Mouse (Mus musculus) spleen, adult 2 months (tissue): Measurements from ENCODE around the gene Adgrf3.

Source experiments
- CTCF ChIP-seq: fragments of 200-500 bp; IDR thresholded peaks from 2 replicates; pipeline ENCODE4 v1.5.1; 2011; ENCODE audit warnings: mild to moderate bottlenecking, inconsistent platforms; ENCODE audit not compliant: insufficient read depth, insufficient read length, insufficient replicate concordance; ENCODE audit errors: extremely low read depth
- POLR2A ChIP-seq: fragments of 200-500 bp; IDR thresholded peaks from 2 replicates; pipeline ENCODE4 v1.6.1; 2011; ENCODE audit warnings: low read depth, low read length, inconsistent platforms

GRCm38 (mm10) chr5:30152413-30152812, 53.1 kb downstream of the Adgrf3 start:
- TF ChIP-seq POLR2A (no peak), CTCF (no peak)
